Mouse (Mus musculus) liver, embryonic 14.5 days (tissue): ENCODE results near the gene Nkx2-3. TPM values are rescaled to one million over a fixed set of nuclear protein-coding genes. Genes with fewer than 3 reads are reported as not detected.

Source experiments
- ATAC-seq: fragments of 200-750 bp; cut with Nextera tagmentation; 2 replicates; pipeline ENCODE4 v1.8.0; 2017; ENCODE audit warnings: moderate number of reproducible peaks, mild to moderate bottlenecking, moderate library complexity; ENCODE audit not compliant: insufficient read depth
- DNase-seq, 3 experiments: peaks; one replicate each; pipeline ENCODE4 v3.0.0-alpha.2; 2012 to 2013; ENCODE audit warnings: low read depth in 3 of 3, low spot score in 3 of 3
- H3K27ac ChIP-seq: fragments of 300-500 bp; sonication (generic); 2 replicates; pipeline ENCODE4 v1.5.1; 2014; ENCODE audit warnings: moderate library complexity, mild to moderate bottlenecking, control low read depth, inconsistent platforms
- H3K27me3 ChIP-seq: fragments of 300-500 bp; sonication (generic); 2 replicates; pipeline ENCODE4 v1.6.1; 2014; ENCODE audit warnings: mild to moderate bottlenecking, low read length, moderate library complexity; ENCODE audit not compliant: control insufficient read depth, insufficient read depth
- H3K36me3 ChIP-seq: fragments of 300-500 bp; sonication (generic); replicated peaks from 2 replicates; pipeline ENCODE4 v1.6.1; 2014; ENCODE audit warnings: low read depth; ENCODE audit not compliant: control insufficient read depth, insufficient read depth
- H3K4me1 ChIP-seq, 2 experiments: fragments of 200-500 bp in 1 of 2; fragments of 300-500 bp in 1 of 2; sonication (generic) in 1 of 2; replicated peaks; 2 replicates each; pipeline ENCODE4 v1.6.1; 2012 to 2014; ENCODE audit warnings: antibody characterized with exemption in 1 of 2, inconsistent platforms in 1 of 2, low read length in 1 of 2; ENCODE audit not compliant: control insufficient read depth in 2 of 2, insufficient read depth in 2 of 2
- H3K4me2 ChIP-seq: fragments of 300-500 bp; sonication (generic); 2 replicates; pipeline ENCODE4 v1.6.1; 2014; ENCODE audit warnings: low read depth, mild to moderate bottlenecking, control low read depth, moderate library complexity
- H3K4me3 ChIP-seq, 2 experiments: fragments of 200-500 bp in 1 of 2; fragments of 300-500 bp in 1 of 2; sonication (generic) in 1 of 2; 2 replicates each; pipeline ENCODE4 v1.5.1; 2012 to 2014; ENCODE audit warnings: low read depth in 2 of 2, low read length in 2 of 2, mild to moderate bottlenecking in 2 of 2, control low read depth in 1 of 2, inconsistent platforms in 1 of 2, moderate library complexity in 1 of 2; ENCODE audit not compliant: insufficient read depth in 1 of 2
- H3K9ac ChIP-seq: fragments of 300-500 bp; sonication (generic); replicated peaks from 2 replicates; pipeline ENCODE4 v1.6.1; 2014; ENCODE audit warnings: mild to moderate bottlenecking, control low read depth, moderate library complexity
- H3K9me3 ChIP-seq: fragments of 300-500 bp; sonication (generic); 2 replicates; pipeline ENCODE4 v1.6.1; 2016; ENCODE audit warnings: low read length, mixed read lengths; ENCODE audit not compliant: control insufficient read depth
- CTCF ChIP-seq: IDR thresholded peaks from 2 replicates; pipeline ENCODE4 v1.5.1; 2016; ENCODE audit warnings: antibody characterized with exemption, low read depth, control low read depth
- EP300 ChIP-seq: IDR thresholded peaks from 2 replicates; pipeline ENCODE4 v1.6.1; 2016; ENCODE audit warnings: antibody characterized with exemption, low read depth
- WGBS: fragments of 180-500 bp; shearing (Covaris S2); extraction: QIAGEN DNeasy Blood & Tissue Kit; methylation state at CpG from one replicate; pipeline ENCODE4 v1.1.7; 2014; ENCODE audit not compliant: insufficient replicate concordance; 5-methylcytosine and 5-hydroxymethylcytosine counted together
- polyA plus RNA-seq, 2 experiments: library from polyadenylated mRNA; depleted of rRNA in 1 of 2; stranded (reverse) in 1 of 2; unstranded in 1 of 2; fragments of >200 nt; fragmentation: Nextera tagmentation in 1 of 2; extraction: Ambion mirVana in 1 of 2; gene quantifications; 2 replicates each; pipeline versions ENCODE4 v1.2.1 to v1.2.3; 2012 to 2014

Nkx2-3 gene
- polyA plus RNA-seq, 2 experiments, result 0.06 to 0.07 TPM

- Histone ChIP-seq H3K4me1 (0 out of 4 replicates have a peak, but pooled peaks cover 0 to 4% of the 10 kb centered on the region in 2 experiments), H3K9ac (no peak overlapping the region), H3K4me2 (no peak overlapping the region), H3K27me3 (no peaks in the 10 kb centered on the region), H3K9me3 (no peaks in the 10 kb centered on the region), H3K36me3 (no peaks in the 10 kb centered on the region), H3K4me3 (no peak overlapping the region), H3K27ac (no peak overlapping the region)
- TF ChIP-seq EP300 (no peak), CTCF (no peak)
- DNase-seq, result no peak
- WGBS, result 64% methylated on average over 11 of the region's 11 CpGs
- ATAC-seq, result no peak
Measured at GRCm38 (mm10) chr19:43641833-43642232, 29.7 kb downstream of the Nkx2-3 start.

- no peaks in the 10 kb centered on the region for H3K36me3 ChIP-seq
- H3K9ac ChIP-seq, result no peak overlapping the region
- no peak overlapping the region for H3K4me2 ChIP-seq
- no peaks in the 10 kb centered on the region for H3K9me3 ChIP-seq
- no peak for DNase-seq
- H3K4me1 ChIP-seq, result 0 out of 4 replicates have a peak, but pooled peaks cover 0 to 4% of the 10 kb centered on the region in 2 experiments
- no peak for TF ChIP-seq EP300
- TF ChIP-seq CTCF, result no peak
- H3K4me3 ChIP-seq, result no peak overlapping the region
- WGBS, result 78% methylated on average over 9 of the region's 9 CpGs
- ATAC-seq, result no peak
- H3K27ac ChIP-seq, result no peak overlapping the region
- H3K27me3 ChIP-seq, result no peaks in the 10 kb centered on the region
Measured at GRCm38 (mm10) chr19:43642843-43643242, 30.7 kb downstream of the Nkx2-3 start.

GRCm38 (mm10) chr19:43645508-43645907, 33.4 kb downstream of the Nkx2-3 start:
- H3K27me3 ChIP-seq, result no peaks in the 10 kb centered on the region
- no peak overlapping the region for H3K4me3 ChIP-seq
- WGBS, result 47% methylated on average over 9 of the region's 9 CpGs
- no peak overlapping the region for H3K9ac ChIP-seq
- no peak for DNase-seq
- H3K27ac ChIP-seq, result no peak overlapping the region
- no peaks in the 10 kb centered on the region for H3K9me3 ChIP-seq
- no peak overlapping the region for H3K4me2 ChIP-seq
- ATAC-seq, result no peak
- TF ChIP-seq EP300 (no peak), CTCF (no peak)
- 0 out of 4 replicates have a peak, but pooled peaks cover 0 to 4% of the 10 kb centered on the region in 2 experiments for H3K4me1 ChIP-seq
- H3K36me3 ChIP-seq, result no peaks in the 10 kb centered on the region

- Histone ChIP-seq H3K27ac (no peak overlapping the region), H3K4me3 (no peak overlapping the region), H3K4me2 (no peak overlapping the region), H3K9ac (no peak overlapping the region), H3K4me1 (0 out of 4 replicates have a peak, but pooled peaks cover 0 to 4% of the 10 kb centered on the region in 2 experiments), H3K36me3 (no peaks in the 10 kb centered on the region), H3K9me3 (no peaks in the 10 kb centered on the region), H3K27me3 (no peaks in the 10 kb centered on the region)
- TF ChIP-seq EP300 (no peak), CTCF (no peak)
- ATAC-seq, result no peak
- 45% methylated on average over 7 of the region's 7 CpGs for WGBS
- DNase-seq, result no peak
Measured at GRCm38 (mm10) chr19:43646852-43647251, 34.7 kb downstream of the Nkx2-3 start.

- 48% methylated on average over 9 of the region's 9 CpGs for WGBS
- no peaks in the 10 kb centered on the region for H3K36me3 ChIP-seq
- no peak for ATAC-seq
- H3K9ac ChIP-seq, result no peak overlapping the region
- 0 out of 4 replicates have a peak, but pooled peaks cover 0 to 4% of the 10 kb centered on the region in 2 experiments for H3K4me1 ChIP-seq
- DNase-seq, result no peak
- no peak for TF ChIP-seq CTCF
- TF ChIP-seq EP300, result no peak
- H3K4me3 ChIP-seq, result no peak overlapping the region
- H3K27me3 ChIP-seq, result no peaks in the 10 kb centered on the region
- H3K27ac ChIP-seq, result no peak overlapping the region
- no peaks in the 10 kb centered on the region for H3K9me3 ChIP-seq
- no peak overlapping the region for H3K4me2 ChIP-seq
Measured at GRCm38 (mm10) chr19:43647261-43647660, 35.1 kb downstream of the Nkx2-3 start.
